Mouse (Mus musculus) spleen, adult 12 weeks (tissue): Measurements from ENCODE around the gene Cox10.

Experiments used
- DNase-seq: peaks from one replicate; pipeline ENCODE4 v3.0.0; 2022; ENCODE audit warnings: low spot score

The Cox10 gene

GRCm38 (mm10) chr11:63952743-63953191 is 126.5 kb downstream of the Cox10 start:
- DNase-seq = no peak

GRCm38 (mm10) chr11:63951831-63952631 is 127.2 kb downstream of the Cox10 start:
- no peak for DNase-seq

- DNase-seq = no peak
Observed at GRCm38 (mm10) chr11:63948371-63948770, 130.9 kb downstream of the Cox10 start.

DNA sequence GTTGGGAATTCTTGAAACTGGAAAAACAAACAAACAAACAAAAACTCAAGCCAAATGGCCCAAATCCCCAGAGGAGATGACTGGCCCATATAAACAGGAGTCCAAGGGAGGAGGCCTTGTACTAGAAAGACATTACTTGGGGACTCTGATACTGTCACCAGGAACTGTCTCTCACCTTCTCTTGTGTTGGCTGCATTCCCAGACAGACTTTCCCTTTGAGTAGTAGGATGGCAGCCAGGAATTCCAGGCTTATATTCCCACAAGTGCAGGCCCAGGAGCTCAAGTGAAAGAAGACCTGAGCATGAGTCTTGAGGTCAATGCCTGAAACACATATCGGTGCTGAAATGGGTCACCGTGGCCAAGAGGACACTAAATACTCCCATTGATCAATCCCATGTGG is 132.2 kb downstream of the Cox10 start:
- no peak for DNase-seq

DNA sequence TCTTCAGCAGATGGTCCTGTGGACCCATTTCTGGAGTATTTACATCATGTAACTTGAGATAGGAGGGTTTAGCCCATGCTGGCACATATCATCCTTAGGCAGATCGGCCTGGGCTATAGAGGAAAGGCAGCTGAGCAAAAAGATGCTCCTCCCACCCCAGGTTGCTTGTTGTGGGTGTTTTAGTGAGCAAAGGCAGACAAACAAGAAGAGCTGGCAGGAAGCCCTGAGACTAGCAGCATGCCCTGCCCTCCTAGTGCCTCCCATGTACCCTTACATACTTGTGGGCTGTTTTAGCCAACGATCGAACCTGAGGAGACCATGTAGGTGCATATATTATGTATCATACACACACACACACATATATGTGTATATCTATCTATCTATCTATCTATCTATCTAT is 135.3 kb downstream of the Cox10 start:
- DNase-seq = no peak

GRCm38 (mm10) chr11:63943268-63943890 is 135.9 kb downstream of the Cox10 start:
- no peak for DNase-seq

DNA sequence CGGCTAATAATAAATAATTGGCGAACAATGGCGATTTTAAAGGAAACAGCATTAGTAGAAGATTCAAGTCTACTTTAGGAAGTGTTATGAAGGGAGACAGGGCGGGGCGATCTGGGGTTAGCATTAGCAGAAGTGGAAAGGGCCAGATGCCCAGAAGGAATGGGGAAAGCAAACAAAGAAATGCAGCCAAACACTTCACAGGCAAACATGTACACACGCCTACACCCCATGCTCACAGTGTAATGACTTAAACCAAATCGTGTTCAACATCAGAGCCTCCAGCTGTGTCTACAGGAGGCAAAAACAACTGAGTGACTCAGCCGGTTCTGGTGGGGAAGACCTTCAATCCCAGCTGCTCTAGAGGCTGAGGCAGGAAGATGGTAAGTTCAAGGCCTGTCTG is 137.1 kb downstream of the Cox10 start:
- no peak for DNase-seq

DNA sequence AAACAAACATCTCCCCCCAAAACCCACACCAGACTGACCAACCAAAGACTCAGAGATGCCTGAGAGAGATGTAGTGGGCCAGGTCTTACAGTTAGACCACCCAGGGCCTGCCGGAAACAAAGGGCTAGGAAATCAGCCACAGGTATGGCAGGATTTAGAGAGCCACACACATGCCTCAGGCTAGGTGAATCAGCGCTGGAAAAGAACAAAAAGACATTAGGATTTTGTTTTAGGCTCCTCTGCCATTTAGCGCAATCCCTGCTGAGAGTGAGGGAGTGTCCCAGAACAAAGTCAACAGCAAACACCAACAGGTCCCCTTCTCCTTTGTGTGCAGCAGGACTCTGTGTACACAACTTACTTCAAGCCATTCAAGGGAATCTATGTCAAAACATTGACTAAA is 142.6 kb downstream of the Cox10 start:
- no peak for DNase-seq

DNA sequence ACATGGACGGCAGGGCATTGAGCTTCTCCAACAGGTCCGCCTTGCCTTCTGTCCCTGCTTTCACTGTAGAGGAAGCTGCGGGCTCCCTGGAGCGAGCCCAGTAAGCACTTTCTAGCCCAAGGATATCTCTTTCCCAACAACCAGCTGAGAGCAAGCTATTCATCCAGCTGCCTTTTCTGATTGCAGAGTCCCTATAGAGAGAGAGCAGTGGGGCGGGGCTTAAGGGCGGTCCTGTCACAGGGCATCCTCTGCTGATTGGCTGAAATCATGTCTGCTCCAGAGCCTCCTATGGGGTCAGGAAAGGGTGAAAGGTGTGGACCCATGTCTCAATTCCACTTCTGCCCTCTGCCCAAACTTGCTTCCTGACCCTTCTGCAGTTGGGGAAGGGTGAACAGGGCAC is 152.4 kb downstream of the Cox10 start:
- DNase-seq = no peak

DNA sequence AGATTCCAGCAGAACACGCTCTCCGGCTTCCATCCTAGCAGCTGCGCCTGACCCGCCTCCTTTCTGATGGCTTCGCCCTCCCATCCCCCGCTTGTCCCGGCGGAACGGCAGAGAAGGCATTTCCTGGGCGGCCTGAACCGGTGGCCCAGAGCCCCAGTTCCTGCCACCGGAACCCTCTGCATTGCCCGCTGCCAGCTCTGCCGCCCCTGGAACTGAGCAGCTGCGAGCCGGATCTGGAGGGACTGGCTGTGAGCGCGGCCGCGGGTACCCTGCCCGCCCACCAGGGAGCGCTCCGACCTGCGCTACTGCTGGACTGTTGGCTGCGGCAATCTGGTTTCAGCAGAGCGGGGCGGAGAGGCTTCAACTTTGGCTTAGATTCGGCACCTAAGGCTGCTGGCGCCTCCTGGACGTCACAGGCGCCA is 154.1 kb downstream of the Cox10 start:
- DNase-seq = peak; percentile 59

DNA sequence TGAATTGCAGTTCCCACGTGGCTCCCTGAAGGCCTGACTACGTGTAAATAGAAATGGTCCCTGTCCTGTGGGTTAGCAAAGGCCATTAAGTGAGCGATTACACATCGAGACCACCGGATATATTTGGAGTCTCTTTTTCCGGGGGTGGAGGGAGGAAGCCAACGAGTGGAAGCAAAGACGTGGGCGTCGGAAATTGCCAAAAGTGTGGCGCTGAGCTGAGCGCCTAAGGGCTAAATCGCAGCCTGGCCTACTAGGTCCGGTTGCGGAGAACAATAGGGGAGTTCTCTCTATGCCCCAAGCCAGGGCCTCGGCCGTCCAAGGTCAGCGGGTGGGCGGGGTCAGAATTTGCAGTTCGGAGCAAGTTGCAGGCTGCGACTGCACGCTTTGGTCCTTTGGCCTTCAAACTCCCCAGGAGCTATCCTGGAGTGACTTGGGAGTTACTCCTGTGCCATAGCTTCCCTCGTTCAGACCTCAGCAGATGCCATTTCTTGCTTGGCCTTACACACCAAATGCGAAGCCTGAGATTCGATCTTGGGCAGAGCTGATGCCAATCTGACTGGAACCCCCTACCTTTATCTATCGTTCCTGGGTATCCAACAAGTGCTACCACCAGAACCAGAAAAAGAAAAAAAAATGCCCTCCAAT is 154.9 kb downstream of the Cox10 start:
- no peak for DNase-seq

- DNase-seq = no peak
Observed at GRCm38 (mm10) chr11:63923386-63923785, 155.9 kb downstream of the Cox10 start.

DNA sequence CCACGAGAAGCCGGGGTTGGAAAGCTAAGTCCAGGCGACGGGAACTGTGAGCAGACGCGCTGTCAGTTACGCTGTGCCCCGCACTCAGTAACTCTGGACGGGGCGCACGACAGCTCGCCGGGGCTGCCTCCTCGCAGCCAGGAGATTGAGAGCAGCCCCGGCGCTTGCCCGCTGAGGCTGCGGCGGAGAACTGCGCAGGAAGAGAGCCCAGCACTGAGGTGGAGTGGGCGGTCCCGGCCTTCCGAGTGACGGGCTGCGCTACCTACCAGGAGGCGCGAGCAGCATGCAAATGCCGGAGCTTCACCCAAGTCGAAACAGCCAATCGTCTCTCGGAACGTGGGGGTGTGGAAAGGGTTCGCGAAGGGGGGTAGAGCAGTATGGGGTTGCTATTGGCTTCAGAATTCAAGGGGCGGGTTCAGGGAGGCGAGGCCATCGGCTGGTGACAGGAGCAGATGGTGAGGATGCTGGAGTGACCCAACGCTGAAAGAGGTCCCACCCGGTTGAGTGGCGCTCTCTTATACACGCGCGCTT is 157.1 kb downstream of the Cox10 start, which contains the start of gene Hs3st3b1:
Gene Hs3st3b1 (minus strand): TSS at position 200 of the 531 bp plus-strand sequence.
- peak; percentile 77 for DNase-seq

DNA sequence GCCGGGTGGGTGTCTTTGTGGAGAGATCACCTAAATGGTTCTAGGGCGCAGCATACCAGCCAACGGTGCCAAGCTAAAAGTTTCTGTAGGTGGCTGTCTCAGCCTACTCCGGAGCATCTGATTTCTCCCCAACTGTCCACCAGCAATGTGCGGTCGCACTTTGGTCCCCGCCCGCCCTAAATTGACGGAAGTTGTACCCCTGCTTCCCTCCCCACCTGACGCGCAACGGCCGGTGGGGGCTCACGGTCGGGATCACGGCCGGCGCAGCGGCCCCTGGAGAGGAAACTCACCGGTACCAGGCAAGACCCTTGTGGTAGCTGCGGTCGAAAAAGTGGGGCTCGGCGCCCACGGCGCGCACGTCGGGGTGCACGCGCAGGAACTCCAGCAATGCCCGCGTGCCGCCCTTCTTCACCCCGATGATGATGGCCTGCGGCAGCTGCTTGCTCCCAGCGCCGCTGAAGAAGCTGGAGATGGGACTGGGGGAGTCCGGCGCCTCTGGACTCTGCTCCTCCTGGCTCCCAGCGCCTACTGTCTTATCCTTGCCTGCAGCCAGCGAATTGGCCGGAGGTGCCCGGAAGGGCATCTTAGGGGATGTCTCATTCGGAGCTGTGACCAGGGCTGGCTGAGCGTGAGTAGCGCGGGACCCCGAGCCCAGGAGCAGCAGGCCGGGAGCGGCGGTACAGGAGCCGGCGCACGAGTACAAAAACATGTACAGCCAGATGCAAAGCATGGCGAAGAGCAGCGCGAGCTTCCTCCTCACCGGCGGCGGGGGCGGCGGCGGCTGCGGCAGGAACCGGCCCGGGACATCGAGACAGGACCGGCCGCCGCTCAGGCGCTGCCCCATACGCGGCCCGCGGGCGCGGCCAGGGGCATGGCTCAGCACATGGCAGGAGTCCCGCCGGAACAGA is 158.0 kb downstream of the Cox10 start:
- no peak for DNase-seq

DNA sequence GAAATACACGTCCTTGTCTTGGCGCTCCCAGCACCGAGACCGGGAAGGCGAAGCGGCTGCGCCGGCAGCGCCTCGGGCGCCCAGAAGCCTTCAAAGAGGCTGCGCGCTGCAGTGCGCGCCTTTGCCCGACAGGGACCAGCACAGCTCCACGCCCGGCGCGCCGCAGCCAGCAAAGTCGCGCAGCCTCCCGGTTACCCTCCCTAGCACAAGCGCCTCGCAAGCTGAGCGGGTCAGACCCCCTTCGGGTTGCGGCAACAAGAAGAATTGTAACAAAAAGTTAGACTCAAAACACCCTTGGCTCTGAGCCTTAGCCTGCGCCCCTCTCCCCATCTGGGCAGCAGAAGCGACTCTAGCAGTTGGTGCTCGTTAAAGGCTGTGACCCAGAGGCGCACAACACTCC is 158.7 kb downstream of the Cox10 start:
- DNase-seq = peak; percentile 45

- no peak for DNase-seq
Observed at GRCm38 (mm10) chr11:63919211-63920098, 159.8 kb downstream of the Cox10 start.

DNA sequence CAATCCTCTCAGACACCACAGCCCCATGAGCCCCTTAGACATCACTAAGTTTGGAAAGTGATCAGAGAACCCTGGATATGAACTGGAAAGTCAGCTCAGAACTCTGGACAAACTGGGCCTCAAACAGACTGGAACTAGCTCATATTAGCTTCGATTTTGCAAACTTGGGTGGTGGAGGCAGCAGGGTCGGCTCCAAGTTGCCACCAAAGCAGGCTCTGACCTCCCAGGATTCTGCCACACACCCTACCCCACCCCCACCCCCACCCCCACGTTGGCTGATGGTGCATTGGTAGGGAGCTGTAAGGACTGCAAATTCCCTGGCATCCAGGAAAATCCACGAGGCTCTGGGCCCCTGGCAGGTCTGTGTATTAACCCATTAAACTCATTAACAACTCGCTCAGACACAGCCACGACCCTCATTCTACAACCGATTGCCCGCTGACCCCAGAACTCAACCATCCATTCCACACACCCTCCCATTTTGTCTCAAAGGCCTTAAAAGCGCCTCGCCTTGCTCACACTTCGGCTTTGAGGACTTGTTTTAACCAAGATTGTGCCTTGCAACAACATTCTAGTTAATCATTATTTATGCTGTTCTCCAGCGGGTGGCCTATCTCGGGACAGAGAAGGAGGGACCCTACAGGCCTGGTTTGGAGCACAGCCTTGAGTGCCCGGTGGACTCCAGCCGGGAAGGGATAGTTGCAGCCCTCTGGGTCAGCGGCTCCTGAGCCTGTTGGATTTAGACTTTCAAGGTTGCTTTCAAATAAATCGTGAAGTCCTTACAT is 160.8 kb downstream of the Cox10 start:
- no peak for DNase-seq

DNA sequence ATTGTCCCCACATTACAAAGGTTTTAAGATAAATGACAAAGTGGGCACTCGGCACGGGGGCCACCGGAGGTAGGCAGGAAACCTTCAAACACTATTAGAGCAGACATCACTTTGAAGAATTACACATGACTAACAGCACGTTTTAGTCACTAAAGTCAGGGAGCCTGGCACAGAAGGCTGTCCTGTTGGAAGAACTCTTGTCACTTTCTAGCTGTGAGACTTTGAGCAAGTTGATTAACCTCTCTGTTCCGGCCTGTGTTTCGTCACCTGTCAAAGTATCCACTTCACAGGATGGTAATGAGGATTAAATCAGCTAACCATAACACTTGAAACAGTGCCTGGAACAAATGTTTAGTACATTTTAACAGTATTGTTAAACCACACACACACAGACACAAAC is 161.7 kb downstream of the Cox10 start:
- DNase-seq = no peak

- DNase-seq = no peak
Observed at GRCm38 (mm10) chr11:63914388-63914787, 164.9 kb downstream of the Cox10 start.

DNA sequence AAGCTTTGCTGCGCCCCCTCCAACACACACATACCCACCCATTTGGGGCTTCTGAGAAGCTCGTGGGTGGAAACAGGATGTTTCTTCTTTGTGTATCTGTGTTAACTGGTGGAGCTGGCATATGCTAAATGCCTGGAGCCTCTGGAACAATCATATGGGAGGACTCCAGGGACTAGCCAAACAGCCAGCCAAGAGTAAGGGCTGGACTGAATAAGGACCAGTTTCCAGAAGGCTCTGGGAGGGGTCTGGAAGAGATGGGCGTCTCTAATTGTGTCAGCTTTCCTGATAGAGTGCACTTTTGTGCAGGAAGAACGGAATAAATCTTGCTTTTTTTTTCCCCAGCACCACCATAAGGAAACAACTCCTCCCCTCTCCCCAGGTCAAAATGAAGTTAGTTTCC is 165.3 kb downstream of the Cox10 start:
- no peak for DNase-seq
